In genomic region chr15:99259167-99259729, GRCm38 (mm10) we compare ENCODE assay signal across 8 mouse cellular contexts. TPM values are rescaled to one million over a fixed set of nuclear protein-coding genes. Genes with fewer than 3 reads are reported as not detected.
DNase-seq lines count a peak whose midpoint lies in the region; ATAC-seq lines count a peak whose summit lies in the region.

No protein-coding gene starts in this region.

- 0 out of 2 replicates have a peak overlapping the region, but pooled peaks have one; percentile 41 for H3K9ac ChIP-seq in kidney, embryonic 16.5 days (replicated peaks; ENCODE audit: low read length)
- H3K9ac ChIP-seq in forebrain, embryonic 15.5 days (replicated peaks) = no peak overlapping the region
- no peak overlapping the region for H3K9ac ChIP-seq in liver, embryonic 12.5 days
- H3K9ac ChIP-seq in neural tube, embryonic 13.5 days = no peak overlapping the region

- peaks cover 21% of the 10 kb centered on the region for H3K4me1 ChIP-seq in kidney, embryonic 16.5 days (ENCODE audit: insufficient read depth, low read length)
- peaks cover 8% of the 10 kb centered on the region for H3K4me1 ChIP-seq in forebrain, embryonic 15.5 days
- H3K4me1 ChIP-seq in liver, embryonic 12.5 days = peaks cover 27% of the 10 kb centered on the region
- 0 out of 2 replicates have a peak, but pooled peaks cover 7% of the 10 kb centered on the region for H3K4me1 ChIP-seq in neural tube, embryonic 13.5 days (replicated peaks)

- H3K27ac ChIP-seq in kidney, embryonic 16.5 days (ENCODE audit: low read length) = peak overlapping the region; percentile 39
- H3K27ac ChIP-seq in forebrain, embryonic 15.5 days (replicated peaks) = no peak overlapping the region
- peak overlapping the region; percentile 36; the same call in 1 of the 2 replicates for H3K27ac ChIP-seq in liver, embryonic 12.5 days
- no peak overlapping the region for H3K27ac ChIP-seq in neural tube, embryonic 13.5 days (replicated peaks)

- no peak for DNase-seq in kidney, adult 8-10 months
- no peak for DNase-seq in adrenal gland, postnatal 4 days (ENCODE audit: low spot score in 2 of 2)
- DNase-seq in c-Kit-positive CD71-positive TER-119-positive erythroid progenitor cells, embryonic 14.5 days (ENCODE audit: low spot score) = no peak
- DNase-seq in kidney, postnatal 14 days = no peak

- no peaks in the 10 kb centered on the region for H3K9me3 ChIP-seq in kidney, embryonic 16.5 days (ENCODE audit: low read length)
- H3K9me3 ChIP-seq in forebrain, embryonic 15.5 days = no peaks in the 10 kb centered on the region
- H3K9me3 ChIP-seq in liver, embryonic 12.5 days (replicated peaks) = no peaks in the 10 kb centered on the region
- H3K9me3 ChIP-seq in neural tube, embryonic 13.5 days = no peaks in the 10 kb centered on the region

- ATAC-seq in kidney, embryonic 16.5 days (ENCODE audit: low FRiP score, low TSS enrichment) = peak; percentile 72
- ATAC-seq in forebrain, embryonic 15.5 days (replicated peaks) = no peak; the same call in 1 of the 2 replicates
- peak; percentile 54; the same call in 1 of the 2 replicates for ATAC-seq in liver, embryonic 12.5 days
- ATAC-seq in neural tube, embryonic 13.5 days (ENCODE audit: low read depth) = no peak

- peak overlapping the region; percentile 58 for H3K4me2 ChIP-seq in kidney, embryonic 16.5 days (replicated peaks; ENCODE audit: low read depth, low read length)
- H3K4me2 ChIP-seq in forebrain, embryonic 15.5 days (replicated peaks) = peak overlapping the region; percentile 30
- H3K4me2 ChIP-seq in liver, embryonic 12.5 days = peak overlapping the region; percentile 60
- H3K4me2 ChIP-seq in neural tube, embryonic 13.5 days = peak overlapping the region; percentile 33

- H3K36me3 ChIP-seq in kidney, embryonic 16.5 days (ENCODE audit: insufficient read depth, low read length) = no peaks in the 10 kb centered on the region
- no peaks in the 10 kb centered on the region for H3K36me3 ChIP-seq in forebrain, embryonic 15.5 days
- H3K36me3 ChIP-seq in liver, embryonic 12.5 days = no peaks in the 10 kb centered on the region
- no peaks in the 10 kb centered on the region for H3K36me3 ChIP-seq in neural tube, embryonic 13.5 days

- H3K27me3 ChIP-seq in kidney, embryonic 16.5 days (ENCODE audit: insufficient read depth, low read length) = no peaks in the 10 kb centered on the region
- H3K27me3 ChIP-seq in forebrain, embryonic 15.5 days = no peaks in the 10 kb centered on the region
- 0 out of 2 replicates have a peak, but pooled peaks cover 3% of the 10 kb centered on the region for H3K27me3 ChIP-seq in liver, embryonic 12.5 days (replicated peaks)
- H3K27me3 ChIP-seq in neural tube, embryonic 13.5 days = peaks cover 3% of the 10 kb centered on the region; the same call in 1 of the 2 replicates

- 54% methylated on average over 8 of the region's 8 CpGs for WGBS in kidney, embryonic 16.5 days
- WGBS in forebrain, embryonic 15.5 days = 70% methylated on average over 8 of the region's 8 CpGs
- 59% methylated on average over 8 of the region's 8 CpGs for WGBS in liver, embryonic 12.5 days (ENCODE audit: insufficient replicate concordance)
- WGBS in neural tube, embryonic 13.5 days = 68% methylated on average over 8 of the region's 8 CpGs

- peak overlapping the region; percentile 14; the same call in 1 of the 2 replicates for H3K4me3 ChIP-seq in kidney, embryonic 16.5 days (ENCODE audit: low read length)
- no peak overlapping the region for H3K4me3 ChIP-seq in forebrain, embryonic 15.5 days
- H3K4me3 ChIP-seq in liver, embryonic 12.5 days = no peak overlapping the region
- H3K4me3 ChIP-seq in neural tube, embryonic 13.5 days = no peak overlapping the region

RNA-seq across cellular contexts. Expression of gene Mcrs1, which starts 7.5 kb away (rescaled TPM):
- 177 and 181 TPM in 2 replicates for polyA plus RNA-seq in kidney, embryonic 16.5 days (2015; fragmentation: Nextera tagmentation; extraction: Ambion mirVana)
- 209 and 212 TPM in 2 replicates for polyA plus RNA-seq in forebrain, embryonic 15.5 days (2015; fragmentation: Nextera tagmentation; extraction: Ambion mirVana)
- polyA plus RNA-seq in liver, embryonic 12.5 days (2016; fragmentation: Nextera tagmentation; extraction: Ambion mirVana) = 71.8 and 77.0 TPM in 2 replicates
- 168 and 181 TPM in 2 replicates for polyA plus RNA-seq in neural tube, embryonic 13.5 days (2015; fragmentation: Nextera tagmentation; extraction: Ambion mirVana)
- 10 to 100 TPM; 72.0 to 72.8 TPM for total RNA-seq in adrenal gland, postnatal 4 days (2021)

RNA-seq across cellular contexts. Expression of gene Kcnh3, which starts 34.6 kb away (rescaled TPM):
- 0.56 and 0.77 TPM in 2 replicates for polyA plus RNA-seq in kidney, embryonic 16.5 days (2015; fragmentation: Nextera tagmentation; extraction: Ambion mirVana)
- 4.3 and 4.6 TPM in 2 replicates for polyA plus RNA-seq in forebrain, embryonic 15.5 days (2015; fragmentation: Nextera tagmentation; extraction: Ambion mirVana)
- polyA plus RNA-seq in liver, embryonic 12.5 days (2016; fragmentation: Nextera tagmentation; extraction: Ambion mirVana) = 0.10 TPM in 1 of 2 replicates, not detected in the other
- 0.74 and 0.84 TPM in 2 replicates for polyA plus RNA-seq in neural tube, embryonic 13.5 days (2015; fragmentation: Nextera tagmentation; extraction: Ambion mirVana)
- 1 to 10 TPM; 3.8 to 6.7 TPM for total RNA-seq in adrenal gland, postnatal 4 days (2021)

RNA-seq across cellular contexts. Expression of gene Prpf40b, which starts 35.6 kb away (rescaled TPM):
- 62.2 and 67.5 TPM in 2 replicates for polyA plus RNA-seq in kidney, embryonic 16.5 days (2015; fragmentation: Nextera tagmentation; extraction: Ambion mirVana)
- 111 and 115 TPM in 2 replicates for polyA plus RNA-seq in forebrain, embryonic 15.5 days (2015; fragmentation: Nextera tagmentation; extraction: Ambion mirVana)
- polyA plus RNA-seq in liver, embryonic 12.5 days (2016; fragmentation: Nextera tagmentation; extraction: Ambion mirVana) = 13.8 and 15.5 TPM in 2 replicates
- polyA plus RNA-seq in neural tube, embryonic 13.5 days (2015; fragmentation: Nextera tagmentation; extraction: Ambion mirVana) = 90.1 and 101 TPM in 2 replicates
- 10 to 100 TPM; 68.7 to 77.8 TPM for total RNA-seq in adrenal gland, postnatal 4 days (2021)

RNA-seq across cellular contexts. Expression of gene Fam186b, which starts 36.4 kb away (rescaled TPM):
- polyA plus RNA-seq in kidney, embryonic 16.5 days (2015; fragmentation: Nextera tagmentation; extraction: Ambion mirVana) = 0.21 and 0.30 TPM in 2 replicates
- 0.23 and 0.31 TPM in 2 replicates for polyA plus RNA-seq in forebrain, embryonic 15.5 days (2015; fragmentation: Nextera tagmentation; extraction: Ambion mirVana)
- 0.06 TPM in 2 replicates for polyA plus RNA-seq in liver, embryonic 12.5 days (2016; fragmentation: Nextera tagmentation; extraction: Ambion mirVana)
- polyA plus RNA-seq in neural tube, embryonic 13.5 days (2015; fragmentation: Nextera tagmentation; extraction: Ambion mirVana) = 0.52 and 0.54 TPM in 2 replicates
- 1 to 10 TPM; 1.6 to 2.4 TPM for total RNA-seq in adrenal gland, postnatal 4 days (2021)

Comparison
In these comparisons a context has a peak if more than half of its experiments do, and no peak if none do; other contexts are left out.
1. ATAC-seq: peak in kidney, embryonic 16.5 days (single experiment) and liver, embryonic 12.5 days (single experiment); none in forebrain, embryonic 15.5 days (single experiment) and neural tube, embryonic 13.5 days (single experiment).
2. H3K27ac ChIP-seq: peak in kidney, embryonic 16.5 days (single experiment) and liver, embryonic 12.5 days (single experiment); none in forebrain, embryonic 15.5 days (single experiment) and neural tube, embryonic 13.5 days (single experiment).
3. Peak in every context shown above with its lines, with median percentiles within 50 percentile points of each other: H3K4me2 ChIP-seq.